Mouse (Mus musculus): ENCODE data around the gene Panx1.

DNA sequence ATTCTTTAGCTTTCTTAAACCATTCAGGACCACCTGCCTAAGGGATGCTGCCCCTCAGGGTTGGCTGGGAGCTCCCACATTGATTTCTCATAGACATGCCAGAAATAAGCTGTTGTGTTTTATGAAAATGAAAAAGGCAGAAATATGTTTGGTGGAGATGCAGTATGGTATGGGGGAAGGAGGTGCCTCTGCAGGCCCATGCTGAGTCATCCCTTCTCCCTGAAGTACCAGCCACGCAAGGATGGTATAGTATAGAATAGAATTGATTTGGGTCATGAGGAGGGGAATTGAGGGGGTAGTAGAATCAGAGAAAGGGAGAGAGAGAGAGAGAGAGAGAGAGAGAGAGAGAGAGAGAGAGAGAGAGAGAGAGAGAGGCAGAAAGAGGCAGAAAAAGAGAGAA is 90.6 kb downstream of the Panx1 start:
- TF ChIP-seq CTCF (IDR thresholded peaks at IDR 0.05; ENCODE audit: low read depth) (no peak), EP300 (IDR thresholded peaks at IDR 0.05; ENCODE audit: low read depth) (no peak)

Measured in liver, postnatal 0 days (tissue).